Mouse (Mus musculus): ENCODE measurements around the gene Trafd1.
A peak's percentile ranks its signal among the peaks of the same experiment; 100 is the strongest.

Gene Trafd1

DNA sequence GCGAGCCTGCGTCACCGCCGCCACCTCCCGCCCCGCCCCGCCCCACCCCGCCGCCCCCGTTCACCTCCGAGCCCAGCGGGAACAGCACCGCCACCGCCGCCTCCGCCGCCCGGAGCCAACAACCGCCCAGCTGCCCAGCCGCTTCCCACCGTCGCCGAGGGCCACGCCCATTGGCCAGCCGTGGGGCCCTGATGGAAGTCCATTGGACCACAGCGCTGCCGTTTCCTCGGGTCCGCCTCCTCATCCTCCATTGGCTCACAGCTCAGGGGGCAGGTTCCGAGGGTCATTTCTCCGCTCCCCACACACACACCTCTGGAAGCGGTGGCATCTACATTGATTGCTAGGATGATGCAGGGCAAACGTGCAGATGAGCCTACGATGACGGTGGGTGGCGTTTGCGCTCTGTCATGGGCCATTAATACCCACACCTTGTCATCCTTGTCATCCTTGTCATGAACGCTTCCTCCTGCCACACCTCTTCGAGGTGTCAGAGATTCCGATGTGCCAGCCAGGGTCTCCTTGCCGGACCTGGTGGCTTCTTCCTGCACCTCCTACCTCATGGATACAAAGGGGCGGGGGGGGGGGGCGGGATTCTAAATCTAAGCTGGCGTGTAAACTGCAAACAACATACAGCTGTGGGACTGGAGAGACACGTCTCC is at the start of gene Trafd1:
TSS of gene Trafd1 (minus strand) at position 172 of the 659 bp plus-strand sequence.
- DNase-seq: peak; percentile 96

DNA sequence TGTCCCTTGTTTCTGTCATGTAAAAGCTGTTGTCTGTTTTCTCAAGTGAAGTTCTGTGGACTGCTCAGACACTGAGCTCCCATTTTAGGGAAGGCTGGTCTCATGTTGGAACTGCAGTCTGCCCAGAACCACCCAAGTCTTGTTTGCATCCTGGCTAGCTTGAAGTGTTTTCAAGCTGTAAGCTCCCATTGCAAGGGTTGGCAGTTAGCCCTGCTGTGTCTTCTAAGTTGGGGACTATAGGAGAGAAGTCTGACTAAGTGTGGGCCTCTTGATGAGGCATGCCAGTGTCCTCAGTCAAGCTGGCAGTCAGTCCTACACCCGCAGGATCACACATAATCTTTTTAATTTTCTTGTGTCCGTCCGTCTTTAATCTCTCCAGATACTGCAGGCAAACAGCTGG is 43.5 kb upstream of the Trafd1 start:
- DNase-seq: no peak

GRCm38 (mm10) chr5:121423297-121423696 is 37.9 kb upstream of the Trafd1 start:
- DNase-seq: peak; percentile 93

DNA sequence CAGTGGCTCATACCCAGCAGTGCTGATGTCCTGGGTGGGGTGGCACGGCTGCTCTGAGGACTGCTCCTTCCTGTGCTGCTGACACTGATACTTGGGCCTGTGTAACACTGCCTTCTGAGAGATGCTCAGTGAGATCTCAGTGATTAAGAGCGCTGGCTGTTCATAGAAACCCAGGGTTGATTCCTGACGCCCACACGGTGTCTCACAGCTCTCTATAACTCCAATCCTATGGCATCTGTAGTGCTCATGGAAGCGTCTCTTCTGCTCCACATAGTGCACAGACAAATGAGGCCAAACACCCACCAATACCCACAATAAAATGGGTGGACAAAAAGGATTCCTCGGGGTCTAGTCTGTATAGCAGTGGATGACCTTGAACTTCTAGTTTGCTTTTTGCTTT is 37.4 kb upstream of the Trafd1 start:
- DNase-seq: no peak

DNA sequence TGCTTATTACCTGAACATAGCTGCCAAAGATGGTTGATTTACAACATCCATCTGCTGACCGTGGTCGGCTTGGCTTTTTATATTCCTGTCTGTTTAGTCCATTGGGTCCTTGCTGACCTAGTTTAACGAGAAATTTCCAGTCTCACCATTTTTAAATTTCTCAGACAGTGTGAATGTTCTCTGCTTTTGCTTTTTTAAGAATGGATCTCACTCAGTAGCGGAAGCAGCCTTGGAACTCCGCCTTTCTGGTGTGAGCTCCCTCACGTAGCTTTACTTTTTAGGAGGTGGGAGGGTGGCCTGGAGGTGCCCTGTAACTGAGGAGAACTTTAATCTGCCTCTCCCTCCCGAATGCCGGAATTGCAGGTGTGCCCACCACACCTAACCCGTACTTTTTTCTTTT is 35.3 kb upstream of the Trafd1 start:
- DNase-seq: no peak

GRCm38 (mm10) chr5:121410975-121411374 is 25.5 kb upstream of the Trafd1 start:
- no peak for DNase-seq

DNA sequence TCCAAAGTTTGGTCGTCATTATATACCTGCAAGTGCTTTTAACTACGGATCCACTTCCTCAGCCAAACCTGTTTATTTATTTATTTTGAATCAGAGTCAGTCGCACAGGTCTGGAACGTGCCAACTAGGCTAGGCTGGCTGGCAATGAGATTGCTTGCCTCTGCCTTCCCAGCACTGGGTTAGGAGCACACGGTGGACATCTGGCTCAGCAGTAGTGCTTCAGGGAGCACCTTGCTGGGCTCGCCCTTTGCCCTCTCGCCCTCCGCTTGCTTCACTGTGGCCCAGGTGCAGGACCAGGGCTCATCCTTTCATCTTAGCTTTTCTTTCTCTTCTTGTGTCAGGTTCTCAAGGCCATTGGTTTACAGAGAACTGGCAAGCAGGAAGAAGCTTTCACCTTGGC is 22.4 kb upstream of the Trafd1 start:
- peak; percentile 64 for DNase-seq

DNA sequence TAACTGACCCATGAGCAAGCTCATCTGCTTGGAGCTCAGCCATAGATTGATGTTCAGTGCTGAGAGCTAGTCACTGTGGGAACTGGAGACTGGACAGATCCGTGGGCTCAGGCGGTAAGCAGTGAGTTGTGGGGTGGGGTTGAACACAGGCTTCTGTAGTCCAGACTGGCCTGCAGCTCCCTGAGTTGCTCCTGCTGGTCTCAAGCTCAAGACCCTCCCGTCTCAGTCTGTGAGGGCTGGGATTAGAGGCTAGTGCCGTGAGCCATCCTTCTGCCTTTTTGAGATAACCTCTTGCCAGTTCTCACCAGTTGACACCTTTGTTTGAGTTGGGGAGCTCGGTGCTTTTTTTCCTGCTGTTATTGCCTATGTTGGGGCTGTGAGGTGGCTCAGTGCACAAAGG is 15.4 kb upstream of the Trafd1 start:
- no peak for DNase-seq

GRCm38 (mm10) chr5:121400064-121400463 is 14.6 kb upstream of the Trafd1 start:
- no peak for DNase-seq

GRCm38 (mm10) chr5:121399540-121399939 is 14.1 kb upstream of the Trafd1 start:
- DNase-seq: no peak

- no peak for DNase-seq
Measured at GRCm38 (mm10) chr5:121398965-121399462, 13.6 kb upstream of the Trafd1 start.

- no peak for DNase-seq
Measured at GRCm38 (mm10) chr5:121398146-121398964, 12.9 kb upstream of the Trafd1 start.

DNA sequence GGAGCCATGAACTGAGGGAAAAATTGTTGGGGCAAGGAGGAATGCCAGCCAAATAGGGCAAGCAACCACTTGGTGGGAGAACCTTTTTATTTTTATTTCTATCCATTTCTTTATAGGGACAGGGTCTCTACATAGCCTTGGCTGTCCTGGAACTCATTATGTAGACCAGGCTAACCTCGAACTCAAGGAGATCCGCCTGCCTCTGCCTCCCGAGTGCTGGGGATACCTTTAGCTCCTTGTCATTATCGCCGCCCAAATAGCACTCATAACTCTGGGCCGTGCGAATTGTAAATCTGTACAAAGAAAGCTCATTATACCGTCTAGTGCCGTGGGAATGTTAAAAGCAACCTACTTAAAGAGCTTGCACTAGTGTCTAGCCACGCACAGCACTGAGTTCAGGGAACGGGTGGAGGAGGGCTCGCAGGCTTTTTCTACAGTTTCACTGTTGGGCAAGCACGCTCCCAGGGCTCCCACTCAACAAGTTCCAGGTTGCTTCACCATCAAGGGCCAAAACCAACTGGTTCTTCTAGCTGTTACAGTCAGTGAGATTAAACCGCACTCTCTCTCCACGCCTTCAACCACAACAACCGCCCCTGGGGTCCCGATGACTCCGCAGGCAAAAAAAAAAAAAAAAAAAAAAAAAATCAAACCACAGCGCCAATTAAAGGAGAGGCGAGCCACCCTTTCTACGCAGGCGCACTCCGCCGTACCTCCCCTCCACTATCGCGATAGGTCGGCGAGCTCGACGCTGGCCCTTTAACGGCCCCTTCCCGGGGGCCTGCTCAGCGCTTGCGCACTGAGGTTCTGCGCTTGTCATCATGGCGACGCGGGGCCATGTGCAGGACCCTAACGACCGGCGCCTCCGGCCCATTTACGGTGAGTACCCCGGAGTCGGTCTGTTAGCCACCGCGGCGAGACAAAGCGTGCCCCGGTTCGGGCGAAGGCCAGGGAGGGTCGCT is 12.0 kb upstream of the Trafd1 start, which contains the start of gene Naa25:
TSS of gene Naa25 (plus strand) at position 750 of the 959 bp plus-strand sequence.
- DNase-seq: peak; percentile 95

DNA sequence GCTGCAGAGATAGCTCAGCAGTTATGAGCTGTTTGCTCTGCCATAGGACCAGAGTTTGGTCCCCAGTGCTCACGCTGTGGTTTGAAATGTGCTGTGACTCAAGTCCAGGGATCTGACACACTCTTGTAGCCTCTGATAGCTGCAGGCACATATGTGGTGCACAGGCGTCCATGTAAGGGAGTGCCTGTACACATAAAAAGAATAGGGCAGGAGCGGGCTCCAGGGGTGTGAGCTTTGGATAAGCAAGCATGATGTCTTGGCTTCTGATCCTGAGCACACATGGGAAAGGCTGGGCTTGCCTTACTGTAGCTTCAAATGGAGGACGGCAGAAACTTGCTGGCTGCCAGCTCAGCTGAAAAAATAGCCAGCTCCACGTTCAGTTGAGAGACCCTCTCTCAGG is 10.2 kb upstream of the Trafd1 start:
- DNase-seq: no peak

DNA sequence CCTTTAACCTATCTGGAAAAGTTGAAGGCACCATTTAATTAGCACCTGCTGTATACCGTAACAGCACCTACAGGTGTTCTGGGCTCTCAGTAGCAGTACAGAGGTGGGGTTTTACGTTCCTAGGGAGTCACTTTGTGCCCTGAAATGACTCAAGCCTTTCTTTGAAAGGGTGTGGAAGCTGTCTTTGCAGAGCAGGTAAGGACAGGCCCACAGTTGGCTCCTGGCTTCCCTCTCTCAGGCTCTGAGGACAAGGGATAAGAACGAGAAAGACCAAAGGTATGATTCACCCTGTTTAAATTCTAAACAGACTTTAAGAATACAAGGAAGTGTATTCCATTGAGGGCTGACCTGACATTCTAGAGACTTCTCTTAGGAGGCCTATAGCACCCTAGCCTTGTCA is 8.0 kb upstream of the Trafd1 start:
- DNase-seq: no peak

DNA sequence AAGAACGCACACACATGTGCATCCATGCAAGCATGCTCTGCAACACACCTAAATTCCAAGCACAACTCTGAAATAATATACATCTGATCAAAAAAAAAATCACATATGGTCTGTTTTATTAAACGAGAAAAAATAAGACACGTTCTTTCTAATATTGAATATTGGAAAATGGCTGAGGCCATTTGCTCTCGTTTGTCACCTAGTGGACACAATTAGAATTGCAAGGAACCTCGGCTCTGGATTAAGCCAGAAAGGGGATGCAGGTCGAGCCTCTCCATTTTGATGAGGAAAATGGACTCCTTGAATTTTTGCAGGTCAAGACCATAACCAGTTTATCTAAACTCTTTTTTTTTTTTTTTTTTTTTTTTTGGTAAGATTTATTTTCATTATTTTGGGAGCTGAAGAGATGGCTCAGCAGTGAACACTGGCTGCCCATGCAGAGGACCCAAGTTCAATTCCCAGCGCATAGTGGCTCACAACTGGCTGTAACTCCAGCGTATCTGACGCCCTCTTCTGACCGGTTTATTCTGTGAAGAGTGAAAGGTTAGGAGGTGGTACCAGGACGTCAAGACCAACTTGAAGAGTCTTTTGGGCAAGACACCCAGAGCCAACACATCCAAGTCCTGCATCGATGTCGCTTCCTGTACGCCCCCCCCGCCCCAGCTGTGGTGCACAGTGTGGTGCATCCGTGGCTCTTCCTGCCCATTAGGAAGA is 7.4 kb upstream of the Trafd1 start:
- peak; percentile 61 for DNase-seq

- no peak for DNase-seq
Measured at GRCm38 (mm10) chr5:121389691-121390090, 4.3 kb upstream of the Trafd1 start.

DNA sequence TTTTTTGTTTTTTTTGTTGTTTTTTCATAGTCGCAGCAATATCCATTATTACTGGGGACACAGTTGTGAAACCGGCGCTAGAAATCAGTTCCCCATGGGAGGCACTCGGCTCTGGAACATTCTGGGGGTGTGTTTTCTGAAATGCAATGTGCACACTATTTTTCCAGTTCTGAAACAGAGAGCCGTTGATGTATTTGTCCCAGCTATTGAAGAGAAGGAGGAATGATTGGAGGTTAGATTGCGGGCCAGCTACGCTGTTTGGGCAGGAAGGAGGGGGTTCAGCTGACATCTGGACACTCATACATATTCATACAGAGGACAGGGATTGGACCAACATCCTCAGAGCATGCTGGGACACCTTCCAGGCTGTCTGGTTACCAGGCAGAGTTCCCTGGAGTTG is 3.7 kb upstream of the Trafd1 start:
- DNase-seq: no peak

GRCm38 (mm10) chr5:121387126-121387525 is 1.7 kb upstream of the Trafd1 start:
- no peak for DNase-seq

DNA sequence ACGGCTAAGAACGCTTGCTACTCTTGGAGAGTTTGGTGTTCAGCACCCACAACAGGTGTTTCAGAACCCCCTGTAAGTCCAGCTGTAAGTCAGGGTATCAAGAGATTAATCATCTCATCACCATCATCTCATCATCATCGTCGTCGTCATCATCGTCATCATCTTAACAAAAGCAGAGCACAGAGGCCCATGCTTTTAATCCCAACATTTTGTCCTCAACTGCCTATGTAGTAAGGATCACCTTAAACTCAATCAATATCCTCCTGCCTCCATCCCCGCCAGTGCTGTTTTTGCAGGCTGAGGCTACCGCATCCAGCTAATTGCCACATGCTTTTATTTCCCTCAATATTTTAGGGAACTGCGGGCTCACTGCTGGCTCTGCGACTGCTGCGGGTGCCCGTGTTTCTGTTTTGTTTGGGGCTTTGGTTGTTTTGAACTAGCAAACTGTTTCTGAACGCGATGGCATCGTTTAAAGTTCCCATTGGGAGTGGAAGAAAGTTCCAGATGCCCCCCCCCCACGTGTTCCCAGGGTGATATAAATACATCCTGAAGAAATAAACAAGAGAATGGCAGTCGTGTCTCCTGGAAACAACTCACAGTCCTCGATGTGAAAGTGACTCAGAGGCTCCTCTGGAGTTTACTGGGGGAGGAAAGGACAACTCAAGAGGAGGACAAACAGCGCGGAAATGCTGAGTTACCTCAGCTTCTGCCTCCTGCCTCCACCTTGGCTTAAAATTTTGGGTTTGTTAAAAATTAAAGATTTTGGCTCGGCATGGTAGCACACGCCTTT is 883 bp upstream of the Trafd1 start:
- no peak for DNase-seq

- DNase-seq: peak; percentile 71
Measured at GRCm38 (mm10) chr5:121384757-121385460, 523 bp downstream of the Trafd1 start.

Data from kidney, adult 9 months (tissue).